Mouse (Mus musculus) myocyte (in vitro differentiated cells): ENCODE measurements around the gene Shisa6.

Experiments
- MAX ChIP-seq: IDR thresholded peaks from one replicate; pipeline ENCODE4 v1.6.1; 2011; ENCODE audit warnings: low read depth, mild to moderate bottlenecking, control low read depth
- MYOD1 ChIP-seq, 3 experiments: IDR thresholded peaks; one replicate each; pipeline ENCODE4 v1.6.1; 2011; ENCODE audit warnings: control low read depth in 2 of 3, low read depth in 2 of 3, mild to moderate bottlenecking in 2 of 3, moderate library complexity in 1 of 3; ENCODE audit not compliant: insufficient read length in 2 of 3, control insufficient read depth in 1 of 3
- POLR2A ChIP-seq: IDR thresholded peaks from one replicate; pipeline ENCODE4 v1.6.1; 2011; ENCODE audit warnings: low read depth, mild to moderate bottlenecking, control low read depth, moderate library complexity; ENCODE audit not compliant: insufficient read length

GRCm38 (mm10) chr11:66528146-66528545 is 2.4 kb upstream of the Shisa6 start:
- no peak for TF ChIP-seq POLR2A
- TF ChIP-seq MAX: no peak
- no peak for TF ChIP-seq MYOD1 (IDR thresholded peaks at IDR 0.05; ENCODE audit: control insufficient read depth in 1 of 3, insufficient read length in 2 of 3, low read depth in 2 of 3)
